Mouse (Mus musculus): ENCODE results near the gene Tshz3. TPM values are rescaled to one million over a fixed set of nuclear protein-coding genes. Genes with fewer than 3 reads are reported as not detected.

The Tshz3 gene
- polyA plus RNA-seq, 1 experiment: 27.0 TPM

DNA sequence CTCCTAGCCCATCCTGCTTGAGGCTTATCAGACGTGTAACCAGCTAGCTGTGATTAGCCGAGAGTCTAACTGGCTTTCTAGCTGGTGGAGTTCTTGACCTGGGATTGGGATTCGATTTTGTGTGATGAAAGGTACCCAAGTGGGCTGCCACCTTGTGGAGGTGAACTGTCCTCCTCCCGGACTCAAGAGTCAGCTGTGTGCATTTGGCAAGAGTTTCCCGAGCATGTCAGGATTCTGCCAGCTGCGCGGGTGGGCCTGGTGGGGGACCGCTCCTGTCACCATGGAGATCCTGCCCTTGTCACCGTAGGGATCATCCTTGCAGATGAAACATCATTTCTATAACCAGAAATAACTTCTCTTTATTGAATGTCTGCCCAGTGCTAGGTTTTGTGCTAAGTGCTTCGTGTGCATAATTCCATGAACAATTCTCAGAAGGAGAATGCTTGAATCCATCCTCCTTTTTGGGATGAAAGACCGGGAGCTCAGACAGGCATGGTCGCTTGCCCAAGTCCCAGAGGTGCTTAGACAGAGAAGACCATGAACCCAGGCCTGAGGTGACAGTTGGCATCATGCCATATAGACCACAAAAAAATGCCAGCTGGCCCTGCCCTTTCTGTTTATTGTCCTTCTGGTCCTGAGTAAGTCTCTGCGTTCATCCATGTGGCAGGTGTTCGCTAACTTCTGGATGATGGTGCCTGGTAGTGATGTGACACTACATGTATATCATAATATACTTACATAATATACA is 38.6 kb downstream of the Tshz3 start:
- Histone ChIP-seq H3K4me3 (ENCODE audit: insufficient read depth, low read length) (no peak overlapping the region), H3K4me1 (ENCODE audit: control insufficient read depth, insufficient read depth, low read length) (peaks cover 8% of the 10 kb centered on the region), H3K27ac (ENCODE audit: insufficient read depth, low read length) (no peak overlapping the region)
- TF ChIP-seq CTCF (IDR thresholded peaks at IDR 0.05; ENCODE audit: extremely low read depth, insufficient read depth, low read length) (no peak), POLR2A (IDR thresholded peaks at IDR 0.05; ENCODE audit: extremely low read depth, insufficient read depth, low read length) (no peak)

DNA sequence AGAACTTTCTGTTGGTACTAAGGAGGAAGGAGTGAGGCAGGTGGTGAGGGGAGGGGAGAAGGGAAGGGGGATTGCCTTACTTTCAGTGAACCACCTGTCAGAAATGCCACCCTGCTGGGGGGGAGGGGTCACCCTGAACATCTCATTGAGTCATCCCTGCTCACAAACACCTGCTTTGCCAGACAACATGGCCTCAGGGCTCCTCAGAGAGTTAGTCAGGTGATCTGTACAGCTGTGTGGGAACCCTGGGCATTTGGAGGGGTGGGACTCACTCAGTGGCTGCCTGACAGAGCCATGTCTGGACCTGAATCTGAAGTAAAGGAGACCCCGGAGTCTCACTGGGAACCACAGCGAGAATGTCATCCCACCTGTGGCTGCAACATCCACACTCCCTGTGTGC is 53.6 kb downstream of the Tshz3 start:
- H3K27ac ChIP-seq (ENCODE audit: insufficient read depth, low read length): no peak overlapping the region
- no peak overlapping the region for H3K4me3 ChIP-seq (ENCODE audit: insufficient read depth, low read length)
- peaks cover 4% of the 10 kb centered on the region for H3K4me1 ChIP-seq (ENCODE audit: control insufficient read depth, insufficient read depth, low read length)
- TF ChIP-seq CTCF (IDR thresholded peaks at IDR 0.05; ENCODE audit: extremely low read depth, insufficient read depth, low read length): no peak
- TF ChIP-seq POLR2A (IDR thresholded peaks at IDR 0.05; ENCODE audit: extremely low read depth, insufficient read depth, low read length): no peak

DNA sequence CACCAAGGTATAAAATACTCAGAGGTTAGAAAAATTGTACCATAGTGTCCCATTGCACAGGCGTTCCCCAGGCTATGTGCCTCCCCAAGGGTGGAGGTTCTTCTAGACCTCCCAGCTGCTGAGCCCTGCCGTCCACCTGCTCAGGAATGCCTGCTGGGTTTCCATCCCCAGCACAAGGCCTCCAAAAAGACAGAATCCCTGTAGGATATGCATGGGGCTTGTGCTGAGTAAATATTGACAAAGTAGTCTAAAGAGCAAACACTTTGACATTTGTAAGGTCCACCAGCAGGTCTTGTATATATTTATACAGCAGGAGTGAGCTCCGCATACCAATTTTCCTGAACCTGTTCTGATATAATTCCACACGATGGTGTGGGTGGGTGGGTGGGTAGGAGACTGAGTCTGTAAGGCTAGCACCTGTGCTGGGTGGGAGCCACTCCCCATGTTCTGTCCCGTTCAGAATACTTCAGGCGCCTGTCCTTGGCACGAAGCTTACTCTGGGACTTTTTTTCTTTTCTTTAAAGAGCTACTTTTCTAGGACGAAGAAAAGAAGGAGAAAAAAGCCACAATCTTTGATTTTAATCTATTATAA is 69.7 kb downstream of the Tshz3 start:
- Histone ChIP-seq H3K4me1 (ENCODE audit: control insufficient read depth, insufficient read depth, low read length) (no peaks in the 10 kb centered on the region), H3K4me3 (ENCODE audit: insufficient read depth, low read length) (no peak overlapping the region), H3K27ac (ENCODE audit: insufficient read depth, low read length) (no peak overlapping the region)
- no peak for TF ChIP-seq CTCF (IDR thresholded peaks at IDR 0.05; ENCODE audit: extremely low read depth, insufficient read depth, low read length)
- no peak for TF ChIP-seq POLR2A (IDR thresholded peaks at IDR 0.05; ENCODE audit: extremely low read depth, insufficient read depth, low read length)

DNA sequence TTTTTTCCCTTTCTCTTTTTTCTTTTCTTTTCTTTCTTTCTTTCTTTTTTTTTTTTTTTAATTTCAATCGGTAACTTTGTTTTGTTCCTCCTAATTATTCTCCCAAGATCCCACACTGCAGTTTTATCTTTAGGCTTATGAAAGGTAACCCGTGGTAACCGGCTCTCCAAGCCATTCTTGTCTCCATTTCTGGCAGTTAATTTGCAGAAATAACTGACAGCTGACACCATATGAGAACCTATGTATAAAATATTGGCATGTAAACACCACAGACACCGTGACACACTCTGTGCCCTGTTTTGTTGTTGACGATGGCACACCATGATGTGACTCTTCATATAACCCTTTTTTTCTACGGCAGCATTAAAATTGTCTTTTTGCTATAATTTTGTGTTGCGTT is 75.2 kb downstream of the Tshz3 start:
- TF ChIP-seq POLR2A (IDR thresholded peaks at IDR 0.05; ENCODE audit: extremely low read depth, insufficient read depth, low read length) (no peak), CTCF (IDR thresholded peaks at IDR 0.05; ENCODE audit: extremely low read depth, insufficient read depth, low read length) (no peak)
- no peaks in the 10 kb centered on the region; the same call in 1 of the 2 replicates for H3K4me1 ChIP-seq (ENCODE audit: control insufficient read depth, insufficient read depth, low read length)
- H3K27ac ChIP-seq (ENCODE audit: insufficient read depth, low read length): no peak overlapping the region
- no peak overlapping the region for H3K4me3 ChIP-seq (ENCODE audit: insufficient read depth, low read length)

DNA sequence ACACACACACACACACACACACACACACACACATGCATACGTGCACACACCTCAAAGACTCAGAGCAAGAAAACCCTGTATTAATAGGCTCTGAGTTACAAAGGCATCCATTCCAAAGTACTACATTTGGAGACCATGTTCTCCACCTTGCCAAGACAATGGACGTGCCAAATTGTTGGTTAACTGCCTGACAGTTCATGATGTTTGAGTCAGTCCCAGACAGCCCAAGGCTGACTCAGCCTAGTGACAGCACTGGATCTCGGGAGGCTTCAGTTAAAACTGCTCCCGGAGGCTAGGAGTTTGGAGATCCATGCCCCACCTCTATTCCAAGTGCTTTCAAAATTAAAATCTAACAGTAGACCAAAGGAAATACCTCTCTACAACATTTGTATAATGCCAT is 79.0 kb downstream of the Tshz3 start:
- no peak overlapping the region for H3K27ac ChIP-seq (ENCODE audit: insufficient read depth, low read length)
- no peaks in the 10 kb centered on the region; the same call in 1 of the 2 replicates for H3K4me1 ChIP-seq (ENCODE audit: control insufficient read depth, insufficient read depth, low read length)
- no peak overlapping the region for H3K4me3 ChIP-seq (ENCODE audit: insufficient read depth, low read length)
- TF ChIP-seq POLR2A (IDR thresholded peaks at IDR 0.05; ENCODE audit: extremely low read depth, insufficient read depth, low read length) (no peak), CTCF (IDR thresholded peaks at IDR 0.05; ENCODE audit: extremely low read depth, insufficient read depth, low read length) (no peak)

DNA sequence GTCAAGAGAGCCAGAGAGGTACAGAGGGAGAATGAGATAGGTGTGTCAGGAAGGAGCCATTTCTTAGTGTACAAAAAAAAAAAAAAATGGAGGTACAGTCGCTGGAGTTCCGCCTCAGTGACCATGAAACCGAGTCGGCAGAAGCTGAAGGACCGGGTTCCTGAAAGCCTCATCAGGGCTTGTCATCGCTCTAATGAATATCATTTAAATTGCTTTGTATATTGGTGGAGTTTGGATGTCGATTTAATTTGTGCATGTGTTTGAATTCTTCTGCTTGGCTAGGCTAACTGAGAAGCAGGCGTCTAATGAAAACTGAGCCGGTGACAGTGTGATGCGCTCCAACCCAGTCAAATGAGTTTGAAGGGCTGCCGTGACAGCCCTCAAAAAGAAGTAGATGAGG is 80.5 kb downstream of the Tshz3 start:
- H3K4me3 ChIP-seq (ENCODE audit: insufficient read depth, low read length): no peak overlapping the region
- no peak overlapping the region for H3K27ac ChIP-seq (ENCODE audit: insufficient read depth, low read length)
- TF ChIP-seq CTCF (IDR thresholded peaks at IDR 0.05; ENCODE audit: extremely low read depth, insufficient read depth, low read length) (no peak), POLR2A (IDR thresholded peaks at IDR 0.05; ENCODE audit: extremely low read depth, insufficient read depth, low read length) (no peak)
- H3K4me1 ChIP-seq (ENCODE audit: control insufficient read depth, insufficient read depth, low read length): no peaks in the 10 kb centered on the region; the same call in 1 of the 2 replicates

DNA sequence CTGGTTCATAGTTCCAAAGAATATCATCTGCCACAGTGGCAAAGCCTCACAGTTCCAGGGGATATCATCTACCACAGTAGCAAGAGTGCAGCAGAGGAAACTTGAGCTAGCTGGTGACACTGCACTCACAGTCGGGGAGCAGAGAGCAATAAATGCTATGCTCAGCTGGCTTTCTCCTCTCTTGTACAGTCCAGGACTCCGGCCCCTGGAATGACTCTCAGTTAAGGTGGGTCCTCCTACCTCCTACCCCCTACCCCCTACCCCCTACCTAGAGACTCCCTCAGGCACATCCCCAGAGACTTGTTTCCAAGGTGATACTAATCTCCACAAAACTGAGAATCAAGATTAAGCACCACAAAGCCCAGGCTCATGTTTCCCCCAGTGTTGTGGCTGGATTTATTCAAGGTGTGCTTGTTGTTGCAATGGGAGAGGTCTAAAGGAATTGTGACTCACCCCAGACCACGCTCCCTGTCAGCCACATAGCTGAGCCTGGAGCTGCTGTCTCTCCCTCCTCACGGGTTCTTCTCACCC is 86.4 kb downstream of the Tshz3 start:
- no peak overlapping the region for H3K4me3 ChIP-seq (ENCODE audit: insufficient read depth, low read length)
- no peaks in the 10 kb centered on the region for H3K4me1 ChIP-seq (ENCODE audit: control insufficient read depth, insufficient read depth, low read length)
- H3K27ac ChIP-seq (ENCODE audit: insufficient read depth, low read length): no peak overlapping the region
- TF ChIP-seq POLR2A (IDR thresholded peaks at IDR 0.05; ENCODE audit: extremely low read depth, insufficient read depth, low read length) (no peak), CTCF (IDR thresholded peaks at IDR 0.05; ENCODE audit: extremely low read depth, insufficient read depth, low read length) (no peak)

DNA sequence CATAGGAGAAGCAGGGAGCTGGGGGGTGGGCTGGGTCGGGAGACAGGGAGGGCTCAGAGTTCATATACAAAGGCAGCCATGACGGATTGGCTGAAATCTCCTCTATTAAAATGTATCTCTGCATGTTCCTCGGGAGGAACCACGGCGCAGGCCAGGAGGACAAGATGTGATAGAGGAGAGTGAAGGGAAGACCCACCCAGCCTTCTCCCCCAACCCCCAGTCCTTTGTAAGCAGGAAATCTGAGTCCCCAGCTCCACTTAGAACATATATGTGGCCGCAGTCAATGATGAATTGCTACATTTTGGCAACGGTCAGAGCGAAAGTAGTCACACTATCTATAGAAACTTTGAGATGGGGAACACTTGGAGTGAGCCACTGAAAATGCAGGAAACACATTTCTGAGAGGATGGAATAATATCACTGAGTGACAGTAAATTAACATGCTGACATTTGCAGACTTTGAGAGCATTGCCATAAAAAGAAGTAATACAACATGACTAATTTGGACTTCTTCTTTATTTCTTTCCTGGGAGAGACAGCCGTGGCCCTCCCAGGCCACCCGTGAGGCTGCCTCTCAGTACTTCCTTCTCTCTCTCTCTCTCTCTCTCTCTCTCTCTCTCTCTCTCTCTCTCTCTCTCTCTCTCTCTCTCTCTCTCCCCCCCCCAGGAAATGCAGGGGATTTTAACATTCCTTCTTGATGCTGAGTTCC is 88.9 kb downstream of the Tshz3 start:
- TF ChIP-seq CTCF (IDR thresholded peaks at IDR 0.05; ENCODE audit: extremely low read depth, insufficient read depth, low read length): no peak
- no peak for TF ChIP-seq POLR2A (IDR thresholded peaks at IDR 0.05; ENCODE audit: extremely low read depth, insufficient read depth, low read length)
- Histone ChIP-seq H3K4me1 (ENCODE audit: control insufficient read depth, insufficient read depth, low read length) (no peaks in the 10 kb centered on the region), H3K27ac (ENCODE audit: insufficient read depth, low read length) (no peak overlapping the region), H3K4me3 (ENCODE audit: insufficient read depth, low read length) (no peak overlapping the region)

DNA sequence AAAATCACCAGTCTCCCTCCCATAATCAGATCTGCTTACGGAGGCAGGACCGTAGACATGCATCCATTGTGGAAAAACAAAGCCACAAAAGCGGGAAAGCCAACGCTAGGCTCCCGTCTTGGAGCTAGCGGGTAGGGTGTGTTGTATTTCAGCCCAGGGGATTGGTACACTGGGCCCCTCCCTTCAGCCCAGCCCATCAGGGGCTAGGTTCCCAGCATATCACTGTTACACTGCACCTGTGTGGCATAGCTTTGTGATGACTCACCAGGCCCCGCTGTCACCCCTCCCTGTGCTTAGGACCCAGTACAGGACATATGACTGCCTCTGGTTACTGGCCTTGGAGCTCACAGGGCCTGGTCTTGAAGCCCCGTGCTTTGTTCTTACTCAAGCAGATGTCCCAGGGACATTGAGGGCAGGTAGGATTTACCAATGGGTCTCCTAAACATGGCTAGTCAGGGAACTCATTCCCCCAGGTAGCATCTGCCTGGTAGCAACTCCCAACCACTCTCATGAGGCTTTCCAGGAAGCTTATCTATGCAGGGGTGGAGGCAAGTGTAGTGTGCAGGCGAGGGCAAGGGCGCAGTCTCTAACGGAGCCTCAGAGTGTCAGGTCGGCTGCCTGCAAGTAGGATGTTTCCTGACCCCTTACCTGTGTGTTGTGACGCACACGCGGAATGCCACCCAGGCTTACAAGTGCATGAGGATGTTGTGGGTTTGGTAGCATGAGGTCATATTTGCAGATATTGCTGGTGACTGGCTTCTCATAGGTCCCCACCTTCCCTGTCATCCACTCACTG is 98.7 kb downstream of the Tshz3 start:
- Histone ChIP-seq H3K27ac (ENCODE audit: insufficient read depth, low read length) (no peak overlapping the region), H3K4me1 (ENCODE audit: control insufficient read depth, insufficient read depth, low read length) (no peaks in the 10 kb centered on the region), H3K4me3 (ENCODE audit: insufficient read depth, low read length) (no peak overlapping the region)
- TF ChIP-seq POLR2A (IDR thresholded peaks at IDR 0.05; ENCODE audit: extremely low read depth, insufficient read depth, low read length) (no peak), CTCF (IDR thresholded peaks at IDR 0.05; ENCODE audit: extremely low read depth, insufficient read depth, low read length) (no peak)
